Mouse (Mus musculus) adrenal gland, postnatal 25 days (tissue): ENCODE data around the gene Pik3r5. TPM values are rescaled to one million over a fixed set of nuclear protein-coding genes. Genes with fewer than 3 reads are reported as not detected.

Experiments
- DNase-seq: peaks from one replicate; pipeline ENCODE4 v3.0.0; 2021; ENCODE audit warnings: mixed read lengths
- long read RNA-seq: library from polyadenylated mRNA; stranded (forward); transcript quantifications from one replicate; pipeline ENCODE4 v2.0.0, GENCODE M21; 2021
- total RNA-seq: library from RNA; stranded (reverse); gene quantifications from 2 replicates; pipeline ENCODE4 v1.2.3, GENCODE M21; 2021

Gene Pik3r5
- 0.94 and 1.3 TPM in 2 replicates for total RNA-seq
- long read RNA-seq, partial matches to known transcripts = 3 of 3 reads
- long read RNA-seq, other reads (novel, unspliced or antisense) = 0 of 3 reads

DNA sequence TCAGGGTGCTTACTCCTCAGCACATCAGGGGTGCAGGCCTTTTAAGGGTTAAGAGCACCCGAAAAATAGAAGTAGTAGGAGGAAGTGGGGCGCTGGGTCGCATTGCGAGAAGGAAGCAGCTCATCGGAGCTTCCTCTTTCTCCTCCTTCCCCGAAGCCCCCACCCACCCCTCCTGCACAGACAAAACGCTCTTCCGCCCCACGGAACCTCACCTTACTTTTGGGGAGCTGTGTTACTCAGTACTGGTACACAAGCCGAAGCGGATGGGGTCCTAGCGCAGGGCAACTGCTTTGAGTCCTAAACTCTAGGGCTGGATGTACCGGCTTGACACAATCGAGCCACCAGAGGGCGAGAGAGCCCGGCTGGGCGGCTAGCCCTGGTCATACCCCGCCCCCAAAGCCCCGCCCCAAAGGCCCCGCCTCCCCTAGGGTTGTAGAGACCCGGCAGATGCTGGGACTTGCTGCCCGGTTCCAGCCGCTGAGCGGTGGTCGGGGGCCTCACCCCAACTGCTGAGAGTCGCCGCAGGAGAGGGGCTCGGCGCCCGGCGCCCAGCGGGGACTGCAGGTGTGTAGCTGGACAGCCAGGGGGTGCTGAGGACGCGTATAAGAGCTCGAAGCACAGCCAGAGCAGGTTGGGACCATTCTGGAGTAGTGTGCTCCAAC is at the start of gene Pik3r5:
Gene Pik3r5 (plus strand): TSS at position 423 of the 662 bp plus-strand sequence.
- DNase-seq = peak; percentile 81

DNA sequence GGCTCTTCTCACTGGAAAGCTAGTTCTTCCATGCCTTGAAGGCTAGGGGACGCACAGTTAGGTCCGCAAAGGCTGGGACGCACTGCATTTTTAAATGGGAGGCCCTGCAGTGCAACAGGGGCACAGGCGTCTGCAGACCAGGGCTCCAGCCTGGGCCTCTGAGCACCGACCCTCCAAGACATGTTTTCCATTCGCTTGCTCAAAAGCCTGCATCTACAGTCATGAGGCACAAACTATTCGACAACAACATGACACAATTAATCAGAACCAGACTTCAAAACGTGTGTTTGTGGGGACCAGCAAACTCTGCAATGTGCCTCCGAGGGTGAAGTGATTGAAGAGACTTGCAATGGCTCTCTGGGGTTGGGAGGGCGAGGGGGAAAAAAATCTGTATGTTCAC is 48.4 kb upstream of the Pik3r5 start:
- DNase-seq = no peak

DNA sequence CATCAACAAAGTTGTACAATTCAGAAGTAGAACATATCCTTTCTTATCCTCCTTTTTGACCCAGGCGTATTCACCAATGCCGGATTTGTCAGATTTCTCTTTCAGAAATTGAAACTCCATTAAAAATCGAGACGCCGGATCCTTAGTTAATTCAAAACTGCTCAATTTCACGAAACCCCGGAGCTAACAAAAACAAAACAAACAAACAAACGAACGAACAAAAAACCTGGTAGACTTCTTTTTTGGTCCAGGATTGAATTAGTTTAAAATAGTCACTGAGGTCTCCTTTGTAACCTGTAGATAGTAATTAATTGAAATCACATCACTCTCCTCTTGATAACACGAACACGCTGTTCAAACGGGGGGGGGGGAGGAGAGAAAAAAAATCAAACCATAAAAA is 47.8 kb upstream of the Pik3r5 start:
- DNase-seq = no peak

DNA sequence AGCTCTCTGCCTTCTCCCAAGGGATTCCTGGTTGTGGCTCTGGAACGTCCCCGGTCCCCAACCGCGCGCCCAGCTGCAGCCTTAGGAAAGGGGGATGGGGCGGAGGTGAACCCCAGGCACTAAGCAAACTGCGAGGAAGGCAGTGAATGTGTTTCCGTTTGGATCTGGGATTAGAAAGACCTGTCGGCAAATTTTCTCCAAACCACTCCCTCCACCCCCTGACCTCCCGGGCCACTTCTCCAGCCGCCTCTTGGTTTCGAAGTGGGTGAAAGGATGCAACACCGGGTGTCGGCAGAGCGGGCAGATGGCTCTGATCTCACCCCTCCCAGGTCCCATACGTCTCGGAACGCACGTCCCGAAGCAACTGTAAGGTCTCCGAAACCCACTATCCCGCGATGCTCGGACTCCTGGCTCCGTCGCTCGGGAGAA is 47.3 kb upstream of the Pik3r5 start:
- peak; percentile 5 for DNase-seq

DNA sequence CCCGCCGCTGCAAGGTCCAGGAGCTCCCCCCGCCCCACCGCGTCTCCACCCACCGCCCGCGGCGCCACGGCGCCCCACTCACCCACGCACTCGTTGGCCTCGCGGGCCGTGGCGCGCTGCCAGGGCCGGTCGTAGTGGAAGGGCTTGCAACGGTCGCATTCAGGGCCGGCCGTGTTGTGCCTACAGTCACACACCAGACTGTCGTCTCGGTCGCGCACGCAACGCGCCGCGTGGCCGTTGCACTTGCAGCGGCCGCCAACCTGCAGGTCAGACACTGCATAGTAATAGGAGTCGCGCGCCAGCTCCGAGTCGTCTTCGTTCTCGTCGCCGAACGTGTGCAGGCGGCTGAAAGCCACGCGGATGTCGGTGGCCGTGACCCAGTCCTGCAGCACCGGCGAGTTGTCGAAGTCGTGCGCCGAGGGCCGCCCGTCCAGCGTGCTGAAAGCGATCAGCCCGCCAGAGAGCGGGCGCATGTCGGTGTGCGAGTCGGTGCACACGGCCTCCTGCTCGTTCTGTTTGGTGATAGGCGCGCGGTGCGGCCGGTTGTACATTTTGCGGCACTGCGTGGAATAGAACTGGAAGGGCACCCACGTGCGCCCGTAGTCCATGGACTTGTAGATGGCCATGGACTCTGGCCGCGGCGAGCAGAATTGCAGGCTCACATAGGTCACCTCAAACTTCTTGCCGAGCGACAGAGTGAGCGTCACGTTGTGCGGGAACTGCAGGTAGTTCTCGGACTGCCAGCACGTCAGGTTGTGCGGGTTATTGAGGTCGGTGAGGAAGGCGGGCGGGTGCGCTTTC is 46.7 kb upstream of the Pik3r5 start:
- DNase-seq = peak; percentile 27

DNA sequence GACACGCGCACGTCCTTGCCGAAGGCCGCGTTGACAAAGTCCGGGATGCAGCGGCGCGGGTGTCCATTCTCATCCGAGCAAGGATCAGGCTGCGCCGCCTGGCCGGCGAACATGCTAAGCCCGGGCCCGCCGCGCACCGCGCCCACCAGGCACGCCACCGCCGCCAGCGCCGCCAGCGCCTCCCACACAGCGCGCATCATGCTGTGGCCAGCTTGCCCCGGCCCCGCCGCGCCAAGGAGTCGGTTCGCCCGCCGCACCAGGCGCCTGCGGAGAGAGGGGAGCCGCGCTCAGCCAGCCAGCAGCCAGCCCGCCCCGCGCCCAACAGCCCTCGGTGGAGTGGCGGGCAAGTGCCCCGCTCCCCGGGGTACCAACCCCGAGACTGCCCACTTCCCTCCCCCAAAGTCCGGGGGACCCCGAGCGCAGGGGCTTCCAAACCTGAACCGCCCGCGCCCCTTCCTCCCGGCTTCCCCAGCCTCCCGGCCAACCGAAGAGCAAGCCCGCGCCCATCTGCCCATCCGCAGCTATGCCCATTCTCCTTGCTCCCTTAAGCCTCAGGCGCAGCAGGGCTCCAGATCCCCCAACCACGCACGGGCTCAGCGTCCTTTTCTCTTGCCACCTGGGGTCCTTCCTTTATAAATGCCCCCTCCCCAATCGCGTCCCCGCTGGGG is 45.9 kb upstream of the Pik3r5 start:
- peak; percentile 30 for DNase-seq

DNA sequence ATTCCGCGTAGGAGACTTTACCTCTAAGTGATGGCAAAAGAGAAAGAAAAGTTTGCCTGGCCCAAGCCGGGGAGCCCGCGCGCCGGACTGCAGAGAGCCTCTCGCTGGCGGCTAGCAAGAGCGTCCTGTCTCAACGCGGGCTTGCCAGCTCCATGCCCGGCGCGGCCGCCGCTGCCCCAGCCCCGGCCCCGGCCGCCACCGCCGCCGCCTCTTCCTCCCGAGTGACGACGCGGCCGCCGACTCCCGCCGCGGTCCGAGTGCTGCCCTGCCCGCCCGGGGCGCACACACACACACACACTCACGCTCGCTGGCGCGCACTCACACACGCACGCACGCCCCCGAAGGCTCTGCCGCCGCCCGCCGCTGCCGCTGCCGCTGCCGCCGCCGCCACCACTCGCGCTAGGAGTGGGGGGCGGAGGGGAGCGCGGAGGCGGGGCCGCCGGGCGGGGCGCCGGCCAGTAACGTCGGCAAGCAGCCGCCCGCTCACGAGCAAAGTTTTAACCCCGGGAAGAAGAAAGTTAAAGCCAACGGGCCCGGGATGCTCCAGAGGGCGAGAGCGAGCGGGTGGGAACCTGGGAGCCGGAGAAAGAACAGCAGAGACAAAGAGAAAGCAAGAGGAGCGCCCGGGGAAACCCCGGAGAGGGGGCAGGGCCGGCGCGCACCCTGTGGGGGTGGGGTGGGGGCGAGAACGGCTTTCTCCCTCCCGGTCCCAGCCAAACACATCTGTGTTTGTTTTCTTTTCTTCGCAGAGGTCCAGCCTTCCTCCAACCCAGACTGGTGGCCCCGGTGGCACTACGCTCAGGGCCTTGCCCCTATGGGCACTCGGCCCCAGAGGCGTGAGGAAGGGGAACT is 45.1 kb upstream of the Pik3r5 start:
- DNase-seq = peak; percentile 63

DNA sequence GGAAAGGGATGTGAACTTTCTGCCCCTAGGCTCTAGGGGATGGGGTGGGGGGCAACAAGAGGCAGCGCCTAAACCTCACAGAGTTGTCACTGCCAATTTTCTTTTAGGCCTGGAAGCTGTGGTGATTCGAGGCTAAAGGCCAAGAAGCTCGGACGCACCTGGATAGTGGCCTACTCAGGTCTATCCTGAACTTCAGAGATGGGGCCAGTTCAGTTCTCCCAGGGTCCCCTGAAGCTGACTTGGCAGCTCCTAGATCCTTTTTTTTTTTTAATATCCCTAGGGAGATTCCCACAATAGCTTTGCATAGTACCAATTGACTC is 44.5 kb upstream of the Pik3r5 start:
- no peak for DNase-seq

DNA sequence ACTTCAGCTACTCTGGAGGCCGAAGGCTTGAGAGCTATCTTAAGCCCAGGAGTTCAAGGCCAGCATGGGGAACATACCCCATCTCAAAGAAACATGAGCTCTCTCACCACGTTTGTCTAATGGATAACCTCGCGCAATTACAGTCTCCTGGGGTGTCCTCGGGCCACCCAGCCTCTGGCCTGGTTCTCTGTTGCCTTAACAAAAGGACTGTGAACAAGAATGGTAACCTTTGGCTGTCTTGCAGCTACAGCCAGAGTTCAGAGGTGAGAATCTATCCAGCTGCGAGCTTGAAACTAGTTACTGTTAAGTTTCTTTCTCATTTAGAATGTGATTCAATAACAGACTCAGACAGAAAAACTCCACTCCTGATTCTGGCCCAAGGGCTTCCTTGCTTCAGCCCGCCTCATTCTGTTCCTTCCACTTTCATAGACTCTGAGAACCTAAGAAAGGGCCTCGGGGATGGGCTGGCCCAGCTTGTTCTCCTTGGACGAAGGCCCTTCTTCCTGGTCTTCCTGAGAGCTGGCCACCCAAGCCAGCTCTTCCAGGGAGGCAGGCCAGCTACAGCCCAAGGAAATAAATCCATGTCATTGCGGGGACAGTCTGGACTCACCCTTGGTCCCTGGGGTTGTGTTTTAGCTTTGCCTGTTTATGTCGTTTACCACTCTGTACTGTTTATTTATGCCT is 43.8 kb upstream of the Pik3r5 start:
- DNase-seq = no peak

DNA sequence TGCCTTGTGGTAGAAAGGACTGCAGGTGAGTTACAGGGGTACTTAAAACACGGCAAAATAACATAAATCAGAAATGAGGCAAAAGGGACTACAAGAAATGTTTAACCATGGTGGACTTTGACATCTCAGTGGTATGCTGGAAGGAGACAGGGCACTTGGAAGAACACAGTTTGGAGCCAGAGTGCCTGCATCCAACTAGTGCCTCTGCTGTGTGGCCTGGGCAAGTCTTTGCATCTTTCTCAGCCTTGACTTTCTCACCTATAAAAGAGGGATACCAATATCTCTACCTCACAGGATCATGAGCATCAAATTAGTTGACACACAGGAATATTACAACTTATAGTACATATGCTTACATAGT is 43.3 kb upstream of the Pik3r5 start:
- DNase-seq = no peak

DNA sequence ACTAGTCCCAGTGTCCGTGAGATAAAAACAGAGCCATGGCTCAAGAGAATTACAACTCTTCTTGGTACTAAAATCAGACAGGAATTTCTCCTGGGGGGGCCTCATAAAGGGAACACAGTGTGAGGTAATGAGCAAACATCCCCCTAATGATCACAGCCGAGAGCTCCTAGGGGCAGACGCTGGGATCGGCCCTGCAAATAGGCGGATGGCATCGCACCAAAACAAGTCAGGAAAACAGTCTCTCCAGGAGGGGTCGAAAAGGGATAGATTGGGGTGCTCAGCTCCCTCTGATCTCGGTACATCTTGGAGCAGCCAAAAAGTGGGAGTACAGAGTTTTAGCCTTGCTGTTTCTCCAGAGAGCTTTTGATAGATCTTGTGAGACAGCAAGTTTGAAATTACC is 42.3 kb upstream of the Pik3r5 start:
- no peak for DNase-seq

DNA sequence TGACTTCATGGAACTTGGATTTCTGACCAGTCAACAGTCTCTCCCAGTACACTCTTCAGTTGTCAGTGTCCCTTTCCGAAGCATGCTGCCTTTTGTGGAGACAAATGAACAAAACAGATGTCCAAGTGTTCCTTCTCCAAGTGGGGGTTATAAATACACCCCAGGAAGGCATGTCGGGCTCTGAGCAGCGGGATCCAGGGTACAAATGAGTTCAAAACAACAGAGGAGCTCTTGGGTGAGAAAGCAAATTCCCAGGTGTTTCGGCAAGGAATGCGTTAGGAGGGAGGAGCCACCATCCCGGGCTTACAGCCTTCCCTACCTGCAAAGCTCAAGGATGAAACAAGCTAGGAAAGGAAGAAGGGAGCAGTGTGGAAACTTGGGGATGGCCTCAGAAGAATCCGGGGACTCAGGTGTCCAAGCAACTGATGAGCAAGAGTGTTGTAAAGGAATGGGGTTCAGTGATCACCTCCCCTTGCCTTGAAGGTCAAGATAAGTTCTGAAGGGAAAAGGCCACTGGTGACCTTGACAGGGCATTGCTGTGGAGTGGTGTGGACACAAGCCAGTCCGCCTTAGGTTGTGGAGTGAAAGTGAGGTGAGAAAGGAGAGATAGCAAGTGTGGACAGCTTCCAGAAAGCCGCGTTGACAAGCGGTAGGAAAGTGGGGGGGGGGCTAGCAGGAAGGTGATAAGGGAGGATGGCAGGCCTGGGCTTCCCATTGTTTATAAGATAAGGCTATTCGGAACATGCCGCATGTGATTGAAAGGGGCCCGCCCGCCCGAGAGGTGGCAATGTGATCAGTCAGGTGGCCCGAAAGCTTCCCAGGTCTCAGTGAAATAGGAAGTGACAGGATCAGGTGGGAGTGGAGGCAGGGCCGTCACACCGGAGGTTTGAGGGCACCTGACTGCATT is 41.3 kb upstream of the Pik3r5 start:
- no peak for DNase-seq

DNA sequence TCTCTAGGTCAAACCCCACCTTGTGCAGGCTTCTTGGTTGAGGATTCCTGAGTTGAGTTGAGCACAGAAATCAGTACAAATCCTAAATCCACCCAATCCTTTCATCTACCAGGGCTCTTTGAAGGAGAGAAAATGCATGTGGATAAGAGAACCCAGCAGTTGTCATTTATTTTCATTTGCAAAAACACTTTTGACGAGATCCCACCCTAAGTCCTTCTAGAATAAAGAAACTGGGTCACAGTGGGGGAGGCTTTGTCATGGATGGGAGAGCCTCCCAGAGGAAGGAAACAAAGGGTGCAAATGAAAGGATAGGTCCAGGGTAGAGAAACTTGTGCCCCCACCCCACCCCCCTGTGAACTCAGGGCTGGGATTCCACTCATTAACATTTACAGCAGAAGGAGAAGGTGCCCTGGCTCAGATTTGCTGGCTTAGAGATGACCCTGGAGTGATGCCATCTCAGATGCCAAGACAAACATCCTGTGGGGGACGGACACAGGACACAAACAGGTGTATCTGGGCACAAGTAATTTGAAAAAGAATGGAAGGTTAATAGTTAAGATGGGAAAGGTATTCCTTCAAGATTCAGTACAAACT is 37.9 kb upstream of the Pik3r5 start:
- DNase-seq = no peak

DNA sequence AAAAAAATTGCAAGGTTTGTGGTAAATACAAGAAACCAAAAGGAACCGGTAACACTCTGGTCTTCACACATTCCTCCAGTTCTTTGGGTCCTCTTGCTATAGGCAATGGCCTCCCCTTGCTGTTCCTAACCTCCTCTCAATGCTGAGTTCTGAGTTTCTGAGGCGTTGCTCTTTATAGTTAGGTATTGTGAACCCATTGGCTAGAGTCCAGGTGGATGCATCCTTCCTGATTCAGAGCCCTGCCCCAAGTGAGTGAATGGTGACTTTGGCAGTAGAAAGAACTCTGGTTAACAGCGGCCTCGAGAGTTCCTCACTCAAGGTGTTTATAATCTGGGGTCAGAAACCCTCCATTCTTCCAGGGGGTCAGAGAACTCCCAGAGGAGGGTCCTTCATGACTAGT is 37.2 kb upstream of the Pik3r5 start:
- DNase-seq = no peak

DNA sequence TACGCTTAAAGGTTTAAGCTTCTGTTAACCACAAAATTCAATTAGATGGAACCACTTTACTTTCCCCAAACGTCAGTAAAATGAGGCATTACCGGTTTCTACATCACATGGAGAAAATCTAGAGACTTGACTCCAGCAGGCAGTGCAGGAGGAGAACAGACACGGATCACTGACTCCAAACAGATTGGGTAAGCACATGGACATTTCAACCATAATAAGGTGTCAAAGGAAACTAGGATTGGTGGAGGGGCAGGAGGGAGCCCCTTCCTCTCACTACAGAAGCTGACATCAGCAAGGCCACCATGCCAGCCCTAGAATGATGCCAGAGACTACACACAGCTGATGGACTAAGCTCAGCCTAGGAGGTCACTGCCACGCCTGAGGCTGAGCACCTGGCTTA is 36.4 kb upstream of the Pik3r5 start:
- no peak for DNase-seq

DNA sequence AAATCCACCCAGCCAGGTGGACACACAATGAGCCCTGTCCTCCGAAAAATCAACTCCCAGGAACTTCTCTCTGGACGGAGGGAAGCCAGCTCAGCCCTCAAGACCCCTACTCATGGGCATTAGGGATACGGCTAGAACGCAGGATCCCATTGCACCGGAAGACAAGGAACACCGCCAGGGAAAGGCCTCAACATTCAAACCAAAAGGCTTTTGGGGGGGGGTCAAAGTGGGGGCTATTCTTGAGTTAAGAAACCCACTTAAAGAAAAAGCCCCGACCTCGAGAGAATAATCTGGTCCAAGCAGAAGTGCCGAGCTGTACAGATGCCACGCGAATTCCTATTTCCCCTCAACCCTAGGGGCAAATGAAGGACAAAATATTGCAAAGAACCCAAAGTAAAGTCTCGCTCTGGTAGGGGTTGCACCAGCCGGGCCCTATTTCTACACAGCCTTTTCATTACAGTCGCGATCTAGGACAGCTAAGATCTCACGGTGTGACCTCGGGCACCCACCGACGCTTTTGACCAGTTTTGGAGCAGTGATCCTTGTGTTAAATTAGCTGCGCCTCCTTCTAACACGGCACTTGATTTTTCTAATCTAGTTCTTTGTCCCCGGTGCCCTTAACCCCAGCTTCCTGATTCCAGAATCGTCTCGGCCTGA is 32.9 kb upstream of the Pik3r5 start:
- no peak for DNase-seq

DNA sequence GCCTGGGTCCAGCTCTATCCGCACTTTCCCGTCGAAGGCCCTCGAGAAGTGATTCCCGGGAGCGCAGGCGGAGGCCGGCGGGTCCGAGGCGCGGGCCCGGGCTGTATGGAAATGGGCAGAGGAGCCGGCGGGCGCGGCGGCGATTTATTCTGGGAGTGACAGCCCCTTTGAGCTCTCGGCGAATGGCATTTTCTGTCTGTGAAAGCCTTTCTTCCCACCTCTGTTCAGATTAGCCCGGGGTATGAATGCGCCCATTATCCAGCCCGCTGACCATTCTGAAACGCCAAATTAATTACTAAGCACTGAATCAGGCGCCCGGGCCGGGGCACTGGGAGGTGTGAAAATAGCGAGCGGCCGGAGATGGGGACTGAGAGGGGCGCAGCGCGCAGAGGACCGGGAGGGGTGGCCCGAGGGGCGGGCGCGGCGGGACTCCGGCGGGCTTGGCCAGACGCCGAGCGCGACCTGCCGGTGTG is 32.3 kb upstream of the Pik3r5 start:
- no peak for DNase-seq

DNA sequence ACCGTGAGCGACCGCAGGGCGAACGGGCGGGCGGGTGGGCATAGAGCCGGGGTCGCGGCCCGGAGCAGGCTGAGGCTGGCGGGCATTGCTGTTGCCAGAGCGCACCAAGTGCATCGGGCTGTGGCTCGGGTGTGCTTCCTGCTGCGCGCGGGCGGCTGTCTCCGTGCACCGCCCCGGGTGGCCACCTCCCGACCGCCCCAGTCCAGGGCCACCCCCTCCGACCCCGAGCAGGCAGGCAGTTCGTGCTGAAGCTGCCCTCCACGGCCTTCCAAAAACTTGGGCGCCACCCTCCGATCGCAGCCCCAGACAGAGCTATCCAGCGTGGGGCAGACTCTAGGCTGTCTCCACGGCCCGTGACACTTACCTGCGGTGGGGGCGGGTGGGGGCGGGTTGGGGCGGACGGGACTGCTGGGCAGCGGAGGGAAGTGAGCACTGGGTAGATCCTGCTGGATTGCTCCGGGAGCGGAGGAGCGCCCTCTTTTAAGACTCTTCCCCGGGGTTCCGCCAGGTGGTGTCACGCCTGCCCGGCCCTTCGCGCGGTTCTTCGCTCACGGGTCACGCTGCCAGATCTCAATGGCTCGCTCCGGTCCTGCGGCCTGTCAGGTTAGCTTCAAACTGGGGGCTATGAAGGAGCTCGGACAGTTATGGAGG is 31.8 kb upstream of the Pik3r5 start:
- DNase-seq = peak; percentile 41

DNA sequence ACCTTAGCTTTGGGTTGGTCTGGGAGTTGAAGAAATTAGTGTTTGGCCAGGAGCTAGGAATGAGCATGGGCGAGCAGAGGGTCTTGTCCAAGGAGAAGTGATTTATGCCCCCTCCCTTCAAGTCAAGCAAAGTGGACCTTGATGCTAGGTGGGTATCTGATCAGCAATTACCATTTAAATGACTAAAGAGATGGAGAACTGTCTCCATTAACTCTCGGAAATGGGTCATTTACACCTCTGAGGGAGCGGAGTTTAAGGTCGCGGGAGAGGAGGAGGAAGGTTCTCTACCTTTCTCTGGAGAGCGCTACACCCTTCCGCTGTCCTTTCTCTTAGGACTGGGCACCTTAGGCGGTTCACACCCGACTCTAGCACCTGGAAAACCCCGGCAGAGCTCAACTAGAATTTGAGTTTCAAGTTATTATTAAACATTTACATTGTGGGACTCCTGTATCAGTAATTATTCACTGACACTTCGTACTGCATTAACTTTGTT is 31.1 kb upstream of the Pik3r5 start, which contains the start of gene Ntn1:
Gene Ntn1 (minus strand): TSS at position 97 of the 493 bp plus-strand sequence.
- no peak for DNase-seq
